Mouse (Mus musculus) MEL (cell line): ENCODE measurements at regions not wholly inside any gene's neighbourhood (a gene's known extent, or its start where the extent isn't known, plus 50 kb on each side); places are given as distances from the start of the nearest gene placed in this dataset.

Experiments
- BHLHE40 ChIP-seq: IDR thresholded peaks from 2 replicates; pipeline ENCODE4 v1.6.1; 2012; ENCODE audit warnings: low read depth, mild to moderate bottlenecking, inconsistent platforms, low read length, improper control_type of control experiment, borderline replicate concordance
- CHD2 ChIP-seq: IDR thresholded peaks from 2 replicates; pipeline ENCODE4 v1.6.1; 2011; ENCODE audit warnings: low read length, improper control_type of control experiment
- CTCF ChIP-seq, 3 experiments: IDR thresholded peaks in 2 of 3; conservative IDR thresholded peaks in 1 of 3; 2 replicates each; pipeline ENCODE4 v1.5.1; 2011 to 2012; ENCODE audit warnings: low read length in 3 of 3, low read depth in 2 of 3, mild to moderate bottlenecking in 2 of 3, improper control_type of control experiment in 1 of 3, inconsistent platforms in 1 of 3, mixed read lengths in 1 of 3, moderate library complexity in 1 of 3; ENCODE audit not compliant: control insufficient read depth in 1 of 3, insufficient read depth in 1 of 3, poor library complexity in 1 of 3, severe bottlenecking in 1 of 3
- GATA1 ChIP-seq: IDR thresholded peaks from 2 replicates; pipeline ENCODE4 v1.6.1; 2011; ENCODE audit warnings: low read depth, low read length, improper control_type of control experiment

DNA sequence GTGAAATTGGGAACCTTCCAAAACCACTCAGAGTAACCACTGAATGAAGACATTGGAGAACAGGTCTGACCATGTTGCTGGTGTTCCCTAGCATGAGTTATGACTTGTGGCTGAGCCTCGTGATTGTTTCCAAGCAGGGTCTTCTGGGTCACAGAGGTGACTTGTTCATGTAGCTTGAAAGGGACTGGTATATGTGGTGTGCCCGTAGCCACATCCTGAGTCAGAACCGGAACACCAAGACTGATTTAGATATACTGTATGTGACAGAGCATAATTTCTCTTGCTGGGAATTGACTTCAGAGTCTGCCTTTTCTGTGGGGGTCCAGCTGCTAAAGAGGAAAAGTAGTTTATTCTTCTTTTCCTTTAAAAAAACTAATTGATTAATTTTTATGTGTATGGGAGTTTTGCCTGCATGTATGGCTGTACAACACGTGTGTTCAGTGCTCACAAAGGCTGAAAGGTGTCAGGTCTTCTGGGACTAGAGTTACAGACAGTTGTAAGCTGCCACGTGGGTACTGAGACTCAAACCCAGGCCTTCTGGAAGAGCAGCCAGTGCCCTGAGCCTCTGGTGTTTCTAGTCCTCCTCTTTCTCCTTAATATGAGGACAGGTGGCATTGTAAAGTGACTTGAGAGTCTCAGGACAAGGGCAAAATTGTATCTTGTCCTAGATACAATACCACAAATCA is 139.3 kb upstream of the Spdye4c start:
- no peak for TF ChIP-seq CHD2
- TF ChIP-seq CTCF (IDR thresholded peaks at IDR 0.05 in 2 of 3, conservative IDR thresholded peaks at IDR 0.05 in 1 of 3; ENCODE audit: control insufficient read depth in 1 of 3, insufficient read depth in 1 of 3, low read depth in 2 of 3, low read length in 3 of 3, poor library complexity in 1 of 3, severe bottlenecking in 1 of 3): no peak
- TF ChIP-seq GATA1: no peak
- TF ChIP-seq BHLHE40: no peak
